Mouse (Mus musculus) intestine, postnatal 0 days (tissue): ENCODE results near the gene Mamld1. TPM values are rescaled to one million over a fixed set of nuclear protein-coding genes. Genes with fewer than 3 reads are reported as not detected.

ENCODE experiments used
- ATAC-seq: fragments of 200-750 bp; cut with Nextera tagmentation; 2 replicates; pipeline ENCODE4 v1.8.0; 2017; ENCODE audit warnings: mild to moderate bottlenecking, moderate TSS enrichment, moderate library complexity
- H3K27ac ChIP-seq: fragments of 300-500 bp; sonication (generic); 2 replicates; pipeline ENCODE4 v1.5.1; 2014; ENCODE audit warnings: mild to moderate bottlenecking, low read depth, low read length, moderate library complexity
- H3K27me3 ChIP-seq: fragments of 300-500 bp; sonication (generic); replicated peaks from 2 replicates; pipeline ENCODE4 v1.6.1; 2014; ENCODE audit warnings: low read length, mixed read lengths; ENCODE audit not compliant: control insufficient read depth, insufficient read depth
- H3K36me3 ChIP-seq: fragments of 300-500 bp; sonication (generic); 2 replicates; pipeline ENCODE4 v1.6.1; 2014; ENCODE audit warnings: mild to moderate bottlenecking, moderate library complexity; ENCODE audit not compliant: control insufficient read depth, insufficient read depth
- H3K4me1 ChIP-seq: fragments of 300-500 bp; sonication (generic); replicated peaks from 2 replicates; pipeline ENCODE4 v1.6.1; 2014; ENCODE audit warnings: antibody characterized with exemption, low read length, mixed read lengths; ENCODE audit not compliant: control insufficient read depth, insufficient read depth
- H3K4me2 ChIP-seq: fragments of 300-500 bp; sonication (generic); replicated peaks from 2 replicates; pipeline ENCODE4 v1.6.1; 2014; ENCODE audit warnings: low read depth, mild to moderate bottlenecking, moderate library complexity
- H3K4me3 ChIP-seq: fragments of 300-500 bp; sonication (generic); 2 replicates; pipeline ENCODE4 v1.5.1; 2014; ENCODE audit warnings: low read depth, low read length
- H3K9ac ChIP-seq: fragments of 300-500 bp; sonication (generic); 2 replicates; pipeline ENCODE4 v1.6.1; 2014; ENCODE audit warnings: mild to moderate bottlenecking, low read depth, low read length
- H3K9me3 ChIP-seq: fragments of 300-500 bp; sonication (generic); 2 replicates; pipeline ENCODE4 v1.6.1; 2016; ENCODE audit warnings: mixed run types; ENCODE audit not compliant: control insufficient read depth
- CTCF ChIP-seq: sonication (generic); IDR thresholded peaks from 2 replicates; pipeline ENCODE4 v1.5.1; 2016; ENCODE audit warnings: low read depth, mild to moderate bottlenecking, control low read depth, antibody characterized with exemption, moderate library complexity
- WGBS: fragments of 180-500 bp; shearing (Covaris S2); extraction: QIAGEN DNeasy Blood & Tissue Kit; methylation state at CpG from one replicate; pipeline ENCODE4 v1.1.7; 2014; 5-methylcytosine and 5-hydroxymethylcytosine counted together
- polyA plus RNA-seq: library from polyadenylated mRNA; unstranded; fragments of >200 nt; fragmentation: Nextera tagmentation; extraction: Ambion mirVana; gene quantifications from 2 replicates; pipeline ENCODE4 v1.2.1, GENCODE M21; 2015

The Mamld1 gene
- polyA plus RNA-seq, 1 experiment from 2014 or later = 1.4 TPM

DNA sequence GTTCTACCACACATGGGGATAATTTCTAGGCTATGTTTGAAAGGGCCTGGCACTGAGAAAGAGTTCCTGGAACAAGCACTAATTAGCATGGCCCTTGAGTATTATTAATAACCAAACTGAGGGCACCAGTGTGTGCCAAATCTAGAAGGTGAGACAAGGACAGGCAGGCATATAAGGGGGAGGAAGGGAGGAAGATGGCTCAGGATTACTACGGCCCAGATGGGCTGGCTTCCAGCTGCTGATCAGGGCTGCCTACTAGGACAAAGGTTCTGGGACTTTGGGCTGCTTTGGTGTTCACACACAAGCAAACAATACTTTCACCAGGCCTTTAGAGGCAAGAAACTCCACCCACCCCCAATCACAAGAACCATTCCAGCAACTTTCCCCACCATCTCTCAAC, 136.3 kb downstream of the Mamld1 start:
- TF ChIP-seq CTCF = no peak
- WGBS = 73% methylated on average over 1 of the region's 1 CpGs
- no peaks in the 10 kb centered on the region for H3K4me1 ChIP-seq
- H3K9ac ChIP-seq = no peak overlapping the region
- H3K27me3 ChIP-seq = no peaks in the 10 kb centered on the region
- H3K27ac ChIP-seq = no peak overlapping the region
- ATAC-seq = no peak
- H3K4me3 ChIP-seq = no peak overlapping the region
- H3K4me2 ChIP-seq = no peak overlapping the region
- H3K9me3 ChIP-seq = no peaks in the 10 kb centered on the region
- H3K36me3 ChIP-seq = no peaks in the 10 kb centered on the region

DNA sequence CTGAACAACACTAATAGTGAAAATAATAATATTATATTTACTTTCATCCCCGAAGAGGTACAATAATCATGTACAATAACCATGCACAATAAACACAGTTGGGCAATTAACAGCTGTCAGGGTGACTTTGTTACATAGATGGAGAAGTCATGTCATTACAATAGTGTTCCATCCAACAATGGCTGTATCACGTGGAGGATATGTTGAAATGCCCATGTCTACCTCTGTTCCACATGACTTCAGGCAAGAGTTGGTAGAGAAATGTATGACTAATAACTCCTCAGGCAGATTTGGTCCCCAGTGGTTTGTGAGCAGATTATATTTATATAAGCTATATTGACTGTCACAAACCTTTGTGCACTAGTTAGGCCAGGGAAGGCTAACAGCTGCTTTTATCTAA, 154.7 kb downstream of the Mamld1 start:
- Histone ChIP-seq H3K4me1 (no peaks in the 10 kb centered on the region), H3K4me2 (no peak overlapping the region), H3K27me3 (no peaks in the 10 kb centered on the region), H3K27ac (no peak overlapping the region), H3K36me3 (no peaks in the 10 kb centered on the region), H3K9ac (no peak overlapping the region), H3K4me3 (no peak overlapping the region), H3K9me3 (no peaks in the 10 kb centered on the region)
- 58% methylated on average over 2 of the region's 2 CpGs for WGBS
- no peak for ATAC-seq
- no peak for TF ChIP-seq CTCF

Other genes with a start within 250 kb of the Mamld1 start
- 17.8 and 18.0 TPM in 2 replicates for gene Mtm1, start 160.5 kb downstream of the Mamld1 start, polyA plus RNA-seq